Mouse (Mus musculus): ENCODE data around the gene Ccdc162.

DNA sequence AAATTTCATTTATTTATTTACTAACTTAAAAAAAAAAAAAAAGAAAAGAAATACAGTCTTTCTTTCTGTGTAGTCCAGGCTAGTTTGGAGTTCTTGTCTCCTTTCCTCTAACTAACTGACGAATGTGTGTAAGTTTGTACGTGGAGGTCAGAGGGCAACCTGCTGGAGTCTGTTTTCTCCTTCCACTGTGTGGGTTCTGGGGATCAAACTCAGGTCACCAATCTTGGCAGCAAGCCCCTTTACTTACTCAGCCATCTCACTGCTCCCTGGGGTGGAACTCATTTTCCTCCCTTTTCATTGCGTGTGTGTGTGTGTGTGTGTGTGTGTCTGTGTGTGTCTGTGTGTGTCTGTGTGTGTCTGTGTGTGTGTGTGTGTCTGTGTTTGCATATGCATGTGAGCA lies 148.1 kb downstream of the Ccdc162 start:
- TF ChIP-seq ZNF384 (IDR thresholded peaks at IDR 0.05; ENCODE audit: low read depth, low read length) (no peak), CHD2 (IDR thresholded peaks at IDR 0.05; ENCODE audit: low read depth, low read length) (no peak)

All from ES-E14 (cell line).